Mouse (Mus musculus) lung, adult 18-20 months (tissue): ENCODE results near the gene Tagln.

Experiments used
- DNase-seq, 2 experiments: peaks; one replicate each; pipeline ENCODE4 v3.0.0; 2022; ENCODE audit warnings: mixed read lengths in 2 of 2

Tagln gene

GRCm38 (mm10) chr9:45935628-45936210 is at the start of gene Tagln:
Gene Tagln, minus strand, starts transcription at chr9:45936058.
- peak; percentile 35 to 50 for DNase-seq

GRCm38 (mm10) chr9:45985229-45985567 is 49.3 kb upstream of the Tagln start:
- peak; percentile 77 to 84 for DNase-seq

GRCm38 (mm10) chr9:45984409-45985228 is 48.8 kb upstream of the Tagln start:
- DNase-seq, result peak; percentile 87 to 92

GRCm38 (mm10) chr9:45983676-45984408 is 48.0 kb upstream of the Tagln start:
- DNase-seq, result peak; percentile 15 to 26

- DNase-seq, result no peak
Measured at GRCm38 (mm10) chr9:45981331-45981730, 45.5 kb upstream of the Tagln start.

GRCm38 (mm10) chr9:45980611-45981010 is 44.8 kb upstream of the Tagln start:
- DNase-seq, result no peak

- DNase-seq, result no peak
Measured at GRCm38 (mm10) chr9:45979778-45980177, 43.9 kb upstream of the Tagln start.

- no peak for DNase-seq
Measured at GRCm38 (mm10) chr9:45976884-45977283, 41.0 kb upstream of the Tagln start.

- no peak for DNase-seq
Measured at GRCm38 (mm10) chr9:45963577-45963976, 27.7 kb upstream of the Tagln start.

GRCm38 (mm10) chr9:45961855-45962254 is 26.0 kb upstream of the Tagln start:
- DNase-seq, result peak; percentile 37 to 52

- DNase-seq, result peak; percentile 40 to 45
Measured at GRCm38 (mm10) chr9:45959661-45960060, 23.8 kb upstream of the Tagln start.

GRCm38 (mm10) chr9:45958851-45959250 is 23.0 kb upstream of the Tagln start:
- no peak for DNase-seq

GRCm38 (mm10) chr9:45958023-45958670 is 22.3 kb upstream of the Tagln start:
- peak in 1 of 2 experiments; percentile 32 for DNase-seq

GRCm38 (mm10) chr9:45955107-45955963 is 19.5 kb upstream of the Tagln start, which contains the start of gene Sidt2:
Gene Sidt2, minus strand, starts transcription at chr9:45955258.
- DNase-seq, result peak; percentile 91

- DNase-seq, result peak; percentile 50 to 58
Measured at GRCm38 (mm10) chr9:45954294-45955106, 18.6 kb upstream of the Tagln start.

- DNase-seq, result peak in 1 of 2 experiments; percentile 62
Measured at GRCm38 (mm10) chr9:45953511-45954293, 17.8 kb upstream of the Tagln start.

- DNase-seq, result no peak
Measured at GRCm38 (mm10) chr9:45952890-45953289, 17.0 kb upstream of the Tagln start.

GRCm38 (mm10) chr9:45952057-45952456 is 16.2 kb upstream of the Tagln start:
- no peak for DNase-seq

GRCm38 (mm10) chr9:45946872-45947183 is 11.0 kb upstream of the Tagln start:
- no peak for DNase-seq

GRCm38 (mm10) chr9:45946182-45946871 is 10.5 kb upstream of the Tagln start:
- DNase-seq, result no peak
